Mouse (Mus musculus) heart, embryonic 12.5 days (tissue): ENCODE data around the gene Pias3. TPM values are rescaled to one million over a fixed set of nuclear protein-coding genes. Genes with fewer than 3 reads are reported as not detected.

ENCODE experiments used
- ATAC-seq: fragments of 200-750 bp; cut with Nextera tagmentation; 2 replicates; pipeline ENCODE4 v1.8.0; 2017; ENCODE audit warnings: moderate TSS enrichment, moderate library complexity; ENCODE audit not compliant: insufficient number of reproducible peaks, low FRiP score
- H3K27ac ChIP-seq: fragments of 300-500 bp; sonication (generic); 2 replicates; pipeline ENCODE4 v1.5.1; 2016; ENCODE audit warnings: mild to moderate bottlenecking, moderate library complexity; ENCODE audit not compliant: poor library complexity, severe bottlenecking
- H3K27me3 ChIP-seq: fragments of 300-500 bp; sonication (generic); replicated peaks from 2 replicates; pipeline ENCODE4 v1.6.1; 2016; ENCODE audit warnings: mild to moderate bottlenecking, moderate library complexity
- H3K36me3 ChIP-seq: fragments of 300-500 bp; sonication (generic); 2 replicates; pipeline ENCODE4 v1.6.1; 2016; ENCODE audit warnings: mild to moderate bottlenecking, moderate library complexity
- H3K4me1 ChIP-seq: fragments of 300-500 bp; sonication (generic); replicated peaks from 2 replicates; pipeline ENCODE4 v1.6.1; 2016; ENCODE audit warnings: mild to moderate bottlenecking
- H3K4me2 ChIP-seq: fragments of 300-500 bp; sonication (generic); 2 replicates; pipeline ENCODE4 v1.6.1; 2016; ENCODE audit warnings: mild to moderate bottlenecking, moderate library complexity
- H3K4me3 ChIP-seq: fragments of 300-500 bp; sonication (generic); 2 replicates; pipeline ENCODE4 v1.5.1; 2016; ENCODE audit warnings: mild to moderate bottlenecking
- H3K9ac ChIP-seq: fragments of 300-500 bp; sonication (generic); 2 replicates; pipeline ENCODE4 v1.6.1; 2016; ENCODE audit warnings: mild to moderate bottlenecking, moderate library complexity
- H3K9me3 ChIP-seq: fragments of 300-500 bp; sonication (generic); replicated peaks from 2 replicates; pipeline ENCODE4 v1.6.1; 2016; ENCODE audit warnings: mild to moderate bottlenecking, moderate library complexity
- WGBS: fragments of 180-500 bp; shearing (Covaris S2); methylation state at CpG from one replicate; pipeline ENCODE4 v1.1.7; 2016; 5-methylcytosine and 5-hydroxymethylcytosine counted together
- polyA plus RNA-seq: library from polyadenylated mRNA; unstranded; fragments of >200 nt; fragmentation: Nextera tagmentation; extraction: Ambion mirVana; gene quantifications from 2 replicates; pipeline ENCODE4 v1.2.1, GENCODE M21; 2016

Gene Pias3
- polyA plus RNA-seq, 1 experiment from 2014 or later, result 43.3 TPM

DNA sequence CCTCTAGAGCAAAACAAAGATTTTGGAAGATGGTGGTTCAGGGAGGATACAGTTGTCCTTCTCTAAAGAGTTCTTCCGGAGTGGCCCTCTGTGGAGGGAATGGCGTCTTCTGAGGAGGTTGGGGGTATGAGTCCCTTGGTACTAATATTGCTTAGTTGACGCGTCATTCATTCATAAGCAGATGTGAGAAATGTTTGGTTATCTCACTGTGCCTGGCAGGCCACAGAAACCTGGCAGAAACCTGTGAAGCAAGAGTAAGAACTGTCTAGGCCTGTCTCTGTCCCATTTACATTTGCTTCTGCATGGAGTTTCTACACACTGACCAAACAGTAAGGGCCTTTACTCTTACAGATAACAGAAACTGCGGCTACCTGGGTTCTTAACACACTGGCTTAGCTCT lies 24.7 kb upstream of the Pias3 start:
- no peak overlapping the region for H3K4me2 ChIP-seq
- WGBS, result 90% methylated on average over 5 of the region's 5 CpGs

DNA sequence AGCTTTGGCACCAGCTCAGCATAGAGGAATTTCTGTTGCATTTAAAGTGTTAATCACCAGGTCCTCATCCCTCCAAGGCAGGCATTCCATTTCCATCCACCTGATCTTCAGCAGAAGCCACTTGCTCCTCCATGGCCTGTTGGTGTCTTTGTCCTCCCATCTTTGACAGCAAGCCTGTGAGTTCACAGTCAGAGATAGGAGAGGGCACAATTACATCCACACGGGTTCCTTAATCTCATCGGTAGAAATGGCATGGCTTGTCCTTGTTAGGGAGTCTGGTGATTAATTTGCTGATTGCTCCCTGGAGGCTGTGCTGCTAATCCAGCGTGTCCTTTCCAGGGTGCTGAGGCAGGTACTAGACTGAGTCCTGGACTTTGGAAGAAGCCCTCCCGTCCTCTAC lies 22.7 kb upstream of the Pias3 start:
- Histone ChIP-seq H3K27me3 (peaks cover 9% of the 10 kb centered on the region), H3K4me3 (no peak overlapping the region), H3K9me3 (no peaks in the 10 kb centered on the region), H3K9ac (no peak overlapping the region), H3K36me3 (no peaks in the 10 kb centered on the region), H3K4me1 (peaks cover 6% of the 10 kb centered on the region), H3K4me2 (no peak overlapping the region), H3K27ac (no peak overlapping the region)
- no peak for ATAC-seq
- 63% methylated on average over 4 of the region's 4 CpGs for WGBS

More for the DNA sequence above, 24.7 kb upstream of the Pias3 start:
- no peak overlapping the region for H3K4me3 ChIP-seq
- ATAC-seq, result no peak
- H3K9me3 ChIP-seq, result no peaks in the 10 kb centered on the region
- H3K27ac ChIP-seq, result no peak overlapping the region
- no peak overlapping the region for H3K9ac ChIP-seq
- peaks cover 6% of the 10 kb centered on the region for H3K4me1 ChIP-seq
- H3K36me3 ChIP-seq, result no peaks in the 10 kb centered on the region
- peaks cover 9% of the 10 kb centered on the region for H3K27me3 ChIP-seq

DNA sequence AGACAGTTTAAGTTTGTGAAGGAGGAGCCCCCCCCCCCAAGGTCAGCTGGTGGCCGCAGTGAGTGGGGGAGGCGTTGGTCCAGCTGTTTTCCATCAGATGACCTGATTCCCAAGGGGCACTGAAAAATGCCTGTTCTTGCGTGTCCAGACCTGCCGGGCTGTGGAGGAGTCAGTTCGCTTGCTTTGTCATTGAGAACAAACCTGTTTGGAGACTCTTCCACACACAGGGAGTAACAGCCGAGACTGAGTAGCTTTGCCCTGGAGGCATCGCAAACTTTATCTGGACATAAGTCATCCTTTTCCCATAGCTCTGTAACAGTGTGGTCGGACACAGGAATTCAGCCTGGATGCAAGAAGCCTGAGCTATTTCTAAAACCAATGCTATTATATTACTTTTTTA lies 21.7 kb upstream of the Pias3 start:
- 62% methylated on average over 8 of the region's 8 CpGs for WGBS
- Histone ChIP-seq H3K27me3 (peaks cover 13% of the 10 kb centered on the region), H3K9me3 (no peaks in the 10 kb centered on the region), H3K9ac (no peak overlapping the region), H3K36me3 (no peaks in the 10 kb centered on the region), H3K4me2 (no peak overlapping the region), H3K4me3 (no peak overlapping the region), H3K4me1 (peaks cover 6% of the 10 kb centered on the region), H3K27ac (no peak overlapping the region)
- no peak for ATAC-seq

DNA sequence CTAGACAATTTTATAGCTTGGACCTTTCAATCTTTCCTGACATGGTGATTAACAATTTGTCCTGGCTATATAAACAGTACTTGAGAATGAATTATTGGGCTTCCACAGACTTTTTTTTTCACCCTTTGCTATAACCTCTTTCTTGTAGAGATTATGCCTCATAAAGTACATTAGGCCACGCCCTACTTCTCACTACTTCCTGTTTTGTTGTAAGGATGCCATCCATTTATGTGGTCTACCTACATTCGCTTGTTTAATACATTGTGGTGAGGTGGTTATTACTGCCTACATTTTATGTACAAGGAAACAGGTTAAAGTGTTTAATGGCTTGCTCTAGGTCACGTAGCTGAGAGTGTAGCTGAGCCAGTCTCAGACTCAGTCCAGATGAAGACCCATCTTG lies 21.0 kb upstream of the Pias3 start:
- peaks cover 20% of the 10 kb centered on the region for H3K27me3 ChIP-seq
- no peak overlapping the region for H3K4me2 ChIP-seq
- H3K27ac ChIP-seq, result no peak overlapping the region
- H3K4me3 ChIP-seq, result no peak overlapping the region
- ATAC-seq, result no peak
- H3K36me3 ChIP-seq, result no peaks in the 10 kb centered on the region
- H3K4me1 ChIP-seq, result peaks cover 6% of the 10 kb centered on the region
- 85% methylated on average over 3 of the region's 3 CpGs for WGBS
- no peak overlapping the region for H3K9ac ChIP-seq
- H3K9me3 ChIP-seq, result no peaks in the 10 kb centered on the region

DNA sequence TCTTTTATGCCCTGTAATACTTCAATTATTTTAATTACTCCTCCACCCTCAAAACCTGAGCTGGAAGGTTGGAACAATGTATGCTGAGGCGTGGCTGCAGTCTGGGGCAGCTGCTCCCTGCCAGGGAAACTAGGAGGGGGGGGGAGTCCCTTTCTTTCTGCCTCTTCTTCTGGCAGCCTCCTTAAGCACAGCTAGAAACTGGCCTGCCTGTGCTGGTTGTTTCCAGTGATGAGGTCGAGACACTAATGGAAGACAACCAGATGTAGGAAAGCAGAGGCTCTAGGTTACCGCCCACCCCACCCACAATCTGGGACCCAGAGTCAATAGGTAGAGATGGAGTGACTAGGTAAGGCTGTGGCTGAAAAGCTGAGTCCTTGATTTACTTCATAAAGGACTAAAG lies 20.5 kb upstream of the Pias3 start:
- H3K4me1 ChIP-seq, result peaks cover 1% of the 10 kb centered on the region
- H3K4me3 ChIP-seq, result no peak overlapping the region
- no peaks in the 10 kb centered on the region for H3K36me3 ChIP-seq
- no peaks in the 10 kb centered on the region for H3K9me3 ChIP-seq
- H3K9ac ChIP-seq, result no peak overlapping the region
- ATAC-seq, result no peak
- no peak overlapping the region for H3K27ac ChIP-seq
- peaks cover 25% of the 10 kb centered on the region for H3K27me3 ChIP-seq
- H3K4me2 ChIP-seq, result no peak overlapping the region
- 62% methylated on average over 3 of the region's 3 CpGs for WGBS

DNA sequence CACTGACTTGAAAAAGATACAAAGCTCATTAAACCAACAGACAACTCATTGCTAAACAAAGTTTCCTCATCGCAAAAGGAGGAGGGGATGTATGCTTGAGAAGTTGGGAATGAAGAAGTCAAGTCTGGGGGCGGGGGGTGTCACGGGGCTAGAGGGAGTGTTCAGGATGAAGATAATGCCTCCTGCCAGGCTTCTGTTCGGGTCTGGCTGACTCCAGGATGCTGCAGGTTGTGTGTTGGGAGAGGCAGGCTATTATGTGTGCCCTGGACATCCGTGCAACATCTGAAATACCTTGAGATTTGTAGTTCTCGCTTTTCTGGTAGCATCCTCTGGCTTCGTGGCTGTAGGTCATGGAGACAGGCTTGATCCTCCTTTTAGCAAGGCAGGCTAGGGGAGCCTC lies 17.7 kb upstream of the Pias3 start:
- no peak overlapping the region for H3K4me2 ChIP-seq
- H3K27me3 ChIP-seq, result peaks cover 26% of the 10 kb centered on the region
- H3K9ac ChIP-seq, result no peak overlapping the region
- H3K36me3 ChIP-seq, result no peaks in the 10 kb centered on the region
- 65% methylated on average over 7 of the region's 7 CpGs for WGBS
- no peaks in the 10 kb centered on the region; the same call in 1 of the 2 replicates for H3K4me1 ChIP-seq
- H3K4me3 ChIP-seq, result no peak overlapping the region
- no peak overlapping the region for H3K27ac ChIP-seq
- no peak for ATAC-seq
- H3K9me3 ChIP-seq, result no peaks in the 10 kb centered on the region

DNA sequence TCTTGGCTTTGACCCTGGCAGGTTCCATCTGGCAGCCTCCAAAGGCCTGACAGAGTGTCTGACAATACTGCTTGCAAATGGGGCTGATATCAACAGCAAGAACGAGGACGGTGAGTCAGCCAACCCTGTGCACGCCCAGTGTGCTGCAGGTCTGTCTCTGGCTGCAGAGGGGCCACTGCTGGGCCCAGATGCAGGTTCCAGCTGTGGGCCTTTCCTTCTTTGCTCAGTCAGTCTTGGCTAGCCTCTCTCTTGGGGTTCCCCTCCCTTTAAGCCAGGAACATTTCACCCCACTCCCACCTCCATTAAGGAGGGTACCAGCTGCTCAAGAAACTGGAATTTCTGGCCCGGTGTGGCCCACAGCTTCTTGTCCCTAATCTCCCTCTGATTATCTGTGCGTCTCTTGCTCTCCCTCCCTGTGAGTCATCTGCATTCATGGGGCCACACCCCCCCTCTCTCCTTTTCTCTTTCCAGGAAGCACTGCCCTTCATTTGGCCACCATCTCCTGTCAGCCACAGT lies 17.0 kb upstream of the Pias3 start:
- Histone ChIP-seq H3K36me3 (no peaks in the 10 kb centered on the region), H3K4me2 (no peak overlapping the region), H3K27ac (no peak overlapping the region), H3K27me3 (peaks cover 33% of the 10 kb centered on the region), H3K4me1 (peaks cover 3% of the 10 kb centered on the region), H3K4me3 (no peak overlapping the region), H3K9me3 (no peaks in the 10 kb centered on the region), H3K9ac (no peak overlapping the region)
- peak; percentile 18; the same call in 1 of the 2 replicates for ATAC-seq
- 9% methylated on average over 5 of the region's 5 CpGs for WGBS

DNA sequence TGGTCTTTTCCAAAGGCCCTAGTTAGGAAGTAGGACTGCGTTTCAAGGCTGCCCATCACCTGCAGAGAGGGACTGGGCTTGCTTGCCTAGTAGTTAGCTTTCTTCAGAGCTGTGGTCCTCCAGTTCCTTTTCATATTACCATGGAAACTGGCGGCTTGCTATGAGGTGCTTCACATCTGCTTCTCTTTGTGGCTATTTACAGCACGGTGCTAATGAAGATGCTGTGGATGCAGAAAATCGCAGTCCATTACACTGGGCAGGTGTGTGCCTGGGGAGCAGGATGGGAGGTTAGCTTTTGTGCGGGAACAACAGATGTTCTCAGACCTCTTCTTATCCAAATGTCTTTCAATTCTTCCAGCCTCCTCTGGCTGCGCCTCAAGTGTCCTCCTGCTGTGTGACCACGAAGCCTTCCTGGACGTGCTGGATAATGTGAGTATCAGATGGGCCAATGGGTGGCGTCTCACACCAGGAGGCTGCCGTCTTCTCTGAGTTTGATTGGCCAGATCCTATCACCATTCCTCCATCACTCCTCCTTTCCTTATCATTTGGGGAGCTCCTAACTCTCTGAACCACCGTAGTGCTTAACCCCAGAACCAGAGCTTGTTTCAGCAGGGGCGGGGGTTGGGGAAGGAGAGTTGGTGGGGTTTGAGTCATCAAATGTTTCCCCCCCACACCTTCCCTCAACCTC lies 15.8 kb upstream of the Pias3 start:
- Histone ChIP-seq H3K4me2 (no peak overlapping the region), H3K4me3 (no peak overlapping the region), H3K36me3 (no peaks in the 10 kb centered on the region), H3K27me3 (peaks cover 45% of the 10 kb centered on the region), H3K4me1 (peaks cover 15% of the 10 kb centered on the region), H3K9ac (0 out of 2 replicates have a peak overlapping the region, but pooled peaks have one; percentile 13), H3K9me3 (no peaks in the 10 kb centered on the region), H3K27ac (no peak overlapping the region)
- no peak for ATAC-seq
- WGBS, result 25% methylated on average over 12 of the region's 12 CpGs

DNA sequence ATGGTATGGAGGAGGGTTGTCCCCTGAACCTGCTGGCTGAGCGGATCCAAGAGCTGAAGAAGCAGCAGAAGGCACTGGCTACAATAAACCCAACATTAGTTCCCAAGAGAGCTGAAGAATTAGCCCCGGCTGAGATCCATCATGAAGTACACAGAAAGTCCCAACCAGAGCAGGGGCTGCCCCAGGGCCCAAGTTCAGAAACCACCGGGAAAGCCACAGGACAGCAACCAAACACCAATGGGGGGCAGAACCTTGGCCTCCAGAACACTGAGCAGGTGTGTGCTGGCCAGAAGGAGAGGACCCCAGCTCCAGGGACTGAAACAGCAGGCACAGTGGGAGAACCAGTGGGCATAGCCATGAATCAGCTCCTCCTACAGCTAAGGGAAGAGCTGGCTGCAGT lies 12.7 kb upstream of the Pias3 start:
- Histone ChIP-seq H3K4me3 (no peak overlapping the region), H3K4me2 (no peak overlapping the region), H3K36me3 (no peaks in the 10 kb centered on the region), H3K9ac (no peak overlapping the region), H3K27me3 (peaks cover 51% of the 10 kb centered on the region), H3K9me3 (no peaks in the 10 kb centered on the region), H3K4me1 (peaks cover 15% of the 10 kb centered on the region), H3K27ac (no peak overlapping the region)
- no peak for ATAC-seq
- 79% methylated on average over 3 of the region's 3 CpGs for WGBS

DNA sequence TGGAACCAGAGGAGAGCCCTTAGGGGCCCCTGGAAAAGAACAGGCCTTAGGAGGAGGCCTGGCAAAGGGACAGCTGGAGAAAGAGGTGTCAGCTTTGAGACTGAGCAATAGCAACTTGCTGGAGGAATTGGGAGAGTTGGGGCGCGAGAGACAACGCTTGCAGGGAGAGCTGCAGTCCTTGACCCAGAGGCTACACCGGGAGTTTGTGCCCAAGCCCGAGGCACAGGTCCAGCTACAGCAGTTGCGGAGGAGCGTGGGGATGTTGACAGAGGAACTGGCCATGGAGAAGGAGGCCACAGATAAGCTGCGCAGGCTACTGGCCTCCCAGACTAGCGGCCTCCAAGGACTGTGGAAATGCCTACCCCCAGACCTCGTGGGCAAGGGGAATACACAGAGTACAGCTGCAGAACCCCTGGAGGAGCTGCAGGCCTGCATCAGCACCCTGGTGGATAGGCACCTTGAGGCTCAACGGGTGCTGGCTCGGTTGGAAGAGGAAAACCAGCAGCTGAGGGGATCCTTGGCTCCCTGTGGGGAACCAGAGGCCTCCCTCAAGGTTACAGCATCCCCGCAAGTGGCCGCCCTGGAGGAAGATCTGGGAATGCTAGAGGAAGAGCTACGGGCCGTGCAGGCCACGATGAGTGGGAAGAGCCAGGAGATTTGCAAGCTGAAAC lies 11.9 kb upstream of the Pias3 start:
- Histone ChIP-seq H3K4me1 (peaks cover 15% of the 10 kb centered on the region), H3K9ac (peak overlapping the region; percentile 54; the same call in 1 of the 2 replicates), H3K36me3 (no peaks in the 10 kb centered on the region), H3K4me2 (peak overlapping the region; percentile 72), H3K4me3 (peak overlapping the region; percentile 38), H3K9me3 (no peaks in the 10 kb centered on the region), H3K27ac (no peak overlapping the region), H3K27me3 (peaks cover 49% of the 10 kb centered on the region)
- 33% methylated on average over 17 of the region's 17 CpGs for WGBS
- no peak for ATAC-seq

DNA sequence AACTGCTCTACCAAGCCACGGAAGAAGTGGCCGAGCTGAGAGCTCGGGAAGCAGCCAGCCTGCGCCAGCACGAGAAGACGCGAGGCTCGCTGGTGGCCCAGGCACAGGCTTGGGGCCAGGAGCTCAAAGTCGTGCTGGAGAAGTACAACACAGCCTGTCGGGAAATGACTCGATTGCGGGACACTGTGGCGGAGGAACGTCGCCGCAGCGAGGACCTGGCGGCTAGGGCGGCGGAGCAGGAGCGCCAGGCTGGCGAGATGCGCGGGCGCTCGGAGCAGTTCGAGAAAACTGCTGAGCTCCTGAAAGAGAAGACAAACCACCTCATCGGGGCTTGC lies 11.4 kb upstream of the Pias3 start:
- peak overlapping the region; percentile 54; the same call in 1 of the 2 replicates for H3K9ac ChIP-seq
- no peak for ATAC-seq
- peak overlapping the region; percentile 38 for H3K4me3 ChIP-seq
- peaks cover 15% of the 10 kb centered on the region for H3K4me1 ChIP-seq
- WGBS, result 13% methylated on average over 28 of the region's 28 CpGs
- H3K4me2 ChIP-seq, result peak overlapping the region; percentile 72
- H3K27ac ChIP-seq, result no peak overlapping the region
- peaks cover 44% of the 10 kb centered on the region for H3K27me3 ChIP-seq
- H3K36me3 ChIP-seq, result no peaks in the 10 kb centered on the region
- no peaks in the 10 kb centered on the region for H3K9me3 ChIP-seq
